In the genomic region with DNA sequence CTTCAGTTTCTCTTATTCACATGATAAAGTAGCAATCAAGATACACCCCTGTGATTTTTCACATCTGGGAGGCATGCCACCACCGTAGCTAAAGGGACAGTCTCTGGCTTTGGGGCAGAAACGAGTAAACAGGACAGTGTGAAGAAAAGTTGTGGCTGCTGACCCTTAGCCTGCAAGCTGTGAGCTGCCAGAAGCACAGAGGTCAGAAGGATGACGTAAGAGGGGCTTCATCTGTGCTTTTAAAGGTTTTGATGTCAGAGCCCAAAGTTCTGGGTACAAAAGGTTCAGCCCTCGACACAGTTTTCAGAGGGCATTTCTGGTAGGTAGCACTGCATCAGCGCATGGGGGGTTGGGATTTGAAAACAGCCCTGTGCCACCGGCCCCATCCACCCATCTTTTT, we compare ENCODE assay signal across 16 mouse cellular contexts.
"Had no signal": no experiment of that assay in that cellular context is flagged by ENCODE, and none has a peak within 500 bp of the region (broad histone marks: within the 10 kb centered on the region; RNA-seq: fewer than 3 reads in every experiment).

No protein-coding gene starts in this region.

- H3K4me2 ChIP-seq: midbrain, embryonic 11.5 days had no signal

- H3K27ac ChIP-seq: kidney, postnatal 0 days; left cerebral cortex, adult 2 months; stomach, postnatal 0 days had no signal

- H3K4me3 ChIP-seq: left cerebral cortex, adult 2 months had no signal

- DNase-seq: kidney, adult 18-20 months; layer of hippocampus, postnatal 36 days; lung, adult 2 months; lung, postnatal 14 days; lung, postnatal 4 days; midbrain, embryonic 14.5 days; right cerebral cortex, adult 18-20 months; right cerebral cortex, postnatal 14 days; right cerebral cortex, postnatal 4 days; thymus, adult 2 months; thymus, postnatal 14 days; thymus, postnatal 4 days had no signal
